12 mouse cellular contexts compared by ENCODE assay signal in genomic region chr16:93976907-93977306, GRCm38 (mm10). TPM values are rescaled to one million over a fixed set of nuclear protein-coding genes. Genes with fewer than 3 reads are reported as not detected.
A peak's percentile ranks its signal among the peaks of the same experiment; 100 is the strongest.
DNase-seq lines count a peak whose midpoint lies in the region; TF ChIP-seq lines count a peak whose summit lies in the region.
"Had no signal": no experiment of that assay in that cellular context is flagged by ENCODE, and none has a peak within 500 bp of the region (broad histone marks: within the 10 kb centered on the region; RNA-seq: fewer than 3 reads in every experiment).

No protein-coding gene starts in this region.

- peak; percentile 75 for TF ChIP-seq CTCF in layer of hippocampus, adult 2 months (conservative IDR thresholded peaks at IDR 0.05)

- peak; percentile 30 to 45 for DNase-seq in cerebellum, postnatal 10 days
- no peak for DNase-seq in cerebellum, adult 8-10 months
- no peak for DNase-seq in layer of hippocampus, adult 2 months (ENCODE audit: low spot score in 2 of 2)
- no peak for DNase-seq in layer of hippocampus, adult 11-12 months (ENCODE audit: low spot score)
- DNase-seq in R1 (ENCODE audit: low read depth, low spot score) = peak; percentile 61
- peak; percentile 56 for DNase-seq in lung, postnatal 36 days
- no peak for DNase-seq in left cerebral cortex, postnatal 14 days (ENCODE audit: low spot score in 2 of 2)
- DNase-seq in left cerebral cortex, adult 11 months (ENCODE audit: low spot score) = no peak
- DNase-seq: adrenal gland, postnatal 10 days; heart, postnatal 4 days had no signal

- H3K27ac ChIP-seq in layer of hippocampus, adult 2 months = no peak overlapping the region
- H3K27ac ChIP-seq: embryonic facial prominence, embryonic 12.5 days; limb, embryonic 15.5 days had no signal

- intact Hi-C loops in left cerebral cortex, postnatal 14 days (cut with DNase I) = no loop called here

- H3K4me3 ChIP-seq in layer of hippocampus, adult 2 months = no peak overlapping the region
- H3K4me3 ChIP-seq: embryonic facial prominence, embryonic 12.5 days; limb, embryonic 15.5 days had no signal

RNA-seq across cellular contexts. Expression of gene Cldn14, which starts 31.7 kb away (rescaled TPM):
- under 1 TPM; 0.92 to 0.98 TPM for total RNA-seq in layer of hippocampus, adult 2 months (2021)
- 1 to 10 TPM; 1.1 to 1.9 TPM for total RNA-seq in left cerebral cortex, postnatal 14 days (2021)
- total RNA-seq: heart, postnatal 4 days had no signal

Comparison
In these comparisons a context has a peak if more than half of its experiments do, and no peak if none do; other contexts are left out.
1. DNase-seq: peak in cerebellum, postnatal 10 days (2 of 2), R1 (single experiment) and lung, postnatal 36 days (single experiment); none in cerebellum, adult 8-10 months (single experiment), layer of hippocampus, adult 2 months (0 of 2), layer of hippocampus, adult 11-12 months (single experiment), left cerebral cortex, postnatal 14 days (0 of 2) and left cerebral cortex, adult 11 months (single experiment).